Mouse (Mus musculus) liver, embryonic 13.5 days (tissue): ENCODE data around the gene Ndc1. TPM values are rescaled to one million over a fixed set of nuclear protein-coding genes. Genes with fewer than 3 reads are reported as not detected.

ENCODE experiments used
- ATAC-seq: fragments of 200-750 bp; cut with Nextera tagmentation; 2 replicates; pipeline ENCODE4 v1.8.0; 2017; ENCODE audit warnings: low read depth, mild to moderate bottlenecking, moderate number of reproducible peaks, moderate library complexity
- DNase-seq: peaks from one replicate; pipeline ENCODE4 v3.0.0; 2022
- H3K27ac ChIP-seq: fragments of 300-500 bp; sonication (generic); 2 replicates; pipeline ENCODE4 v1.5.1; 2015; ENCODE audit warnings: moderate library complexity, mild to moderate bottlenecking, inconsistent platforms
- H3K27me3 ChIP-seq: fragments of 300-500 bp; sonication (generic); 2 replicates; pipeline ENCODE4 v1.6.1; 2015; ENCODE audit warnings: mild to moderate bottlenecking, inconsistent platforms
- H3K36me3 ChIP-seq: fragments of 300-500 bp; sonication (generic); 2 replicates; pipeline ENCODE4 v1.6.1; 2015; ENCODE audit warnings: mild to moderate bottlenecking, inconsistent platforms
- H3K4me1 ChIP-seq: fragments of 300-500 bp; sonication (generic); replicated peaks from 2 replicates; pipeline ENCODE4 v1.6.1; 2015; ENCODE audit warnings: inconsistent platforms
- H3K4me2 ChIP-seq: fragments of 300-500 bp; sonication (generic); 2 replicates; pipeline ENCODE4 v1.6.1; 2015; ENCODE audit warnings: inconsistent platforms, mild to moderate bottlenecking, moderate library complexity
- H3K4me3 ChIP-seq: fragments of 300-500 bp; sonication (generic); replicated peaks from 2 replicates; pipeline ENCODE4 v1.5.1; 2015; ENCODE audit warnings: mild to moderate bottlenecking, inconsistent platforms
- H3K9ac ChIP-seq: fragments of 300-500 bp; sonication (generic); 2 replicates; pipeline ENCODE4 v1.6.1; 2015; ENCODE audit warnings: mild to moderate bottlenecking, inconsistent platforms
- H3K9me3 ChIP-seq: fragments of 300-500 bp; sonication (generic); replicated peaks from 2 replicates; pipeline ENCODE4 v1.6.1; 2016; ENCODE audit warnings: inconsistent platforms
- WGBS: fragments of 180-500 bp; shearing (Covaris S2); methylation state at CpG from one replicate; pipeline ENCODE4 v1.1.7; 2015; ENCODE audit not compliant: insufficient replicate concordance; 5-methylcytosine and 5-hydroxymethylcytosine counted together
- polyA plus RNA-seq: library from polyadenylated mRNA; unstranded; fragments of >200 nt; fragmentation: Nextera tagmentation; extraction: Ambion mirVana; gene quantifications from 2 replicates; pipeline ENCODE4 v1.2.1, GENCODE M21; 2015

The Ndc1 gene
- polyA plus RNA-seq, 1 experiment from 2014 or later, result 18.5 TPM

- 0 out of 2 replicates have a peak, but pooled peaks cover 2% of the 10 kb centered on the region for H3K27me3 ChIP-seq
- peak overlapping the region; percentile 69 for H3K4me2 ChIP-seq
- no peak overlapping the region; the same call in 1 of the 2 replicates for H3K27ac ChIP-seq
- WGBS, result 6% methylated on average over 14 of the region's 14 CpGs
- no peak for ATAC-seq
- H3K36me3 ChIP-seq, result peaks cover 19% of the 10 kb centered on the region
- peak; percentile 4 for DNase-seq
- peak overlapping the region; percentile 42 for H3K4me3 ChIP-seq
- peaks cover 15% of the 10 kb centered on the region for H3K4me1 ChIP-seq
- H3K9ac ChIP-seq, result 0 out of 2 replicates have a peak overlapping the region, but pooled peaks have one; percentile 46
- no peaks in the 10 kb centered on the region for H3K9me3 ChIP-seq
These were observed 54.1 kb downstream of the Ndc1 start for GRCm38 (mm10) chr4:107421711-107422110.

- Histone ChIP-seq H3K4me1 (peaks cover 15% of the 10 kb centered on the region), H3K36me3 (peaks cover 15% of the 10 kb centered on the region), H3K9me3 (no peaks in the 10 kb centered on the region), H3K27me3 (0 out of 2 replicates have a peak, but pooled peaks cover 2% of the 10 kb centered on the region), H3K27ac (no peak overlapping the region), H3K4me3 (peak overlapping the region; percentile 42), H3K9ac (no peak overlapping the region), H3K4me2 (peak overlapping the region; percentile 69)
- ATAC-seq, result no peak
- DNase-seq, result peak; percentile 4
- 23% methylated on average over 6 of the region's 6 CpGs for WGBS
These were observed 54.6 kb downstream of the Ndc1 start for GRCm38 (mm10) chr4:107422176-107422575.

- Histone ChIP-seq H3K9me3 (no peaks in the 10 kb centered on the region), H3K36me3 (no peaks in the 10 kb centered on the region), H3K4me3 (no peak overlapping the region), H3K4me2 (no peak overlapping the region), H3K4me1 (peaks cover 14% of the 10 kb centered on the region), H3K27me3 (peaks cover 10% of the 10 kb centered on the region; the same call in 1 of the 2 replicates), H3K9ac (no peak overlapping the region), H3K27ac (no peak overlapping the region)
- no peak for ATAC-seq
- no peak for DNase-seq
- WGBS, result 80% methylated on average over 12 of the region's 12 CpGs
These were observed 58.0 kb downstream of the Ndc1 start for GRCm38 (mm10) chr4:107425616-107426015.

- Histone ChIP-seq H3K9ac (no peak overlapping the region), H3K4me2 (no peak overlapping the region), H3K27me3 (peaks cover 17% of the 10 kb centered on the region; the same call in 1 of the 2 replicates), H3K36me3 (no peaks in the 10 kb centered on the region), H3K4me1 (peaks cover 5% of the 10 kb centered on the region), H3K9me3 (no peaks in the 10 kb centered on the region), H3K4me3 (no peak overlapping the region), H3K27ac (no peak overlapping the region)
- 68% methylated on average over 9 of the region's 9 CpGs for WGBS
- ATAC-seq (no peak), DNase-seq (no peak)
These were observed 59.0 kb downstream of the Ndc1 start for GRCm38 (mm10) chr4:107426631-107427030.

GRCm38 (mm10) chr4:107432717-107433116, 65.1 kb downstream of the Ndc1 start:
- DNase-seq (no peak), ATAC-seq (no peak)
- Histone ChIP-seq H3K36me3 (no peaks in the 10 kb centered on the region), H3K27me3 (peaks cover 72% of the 10 kb centered on the region), H3K4me3 (no peak overlapping the region), H3K27ac (no peak overlapping the region), H3K4me2 (no peak overlapping the region), H3K9me3 (no peaks in the 10 kb centered on the region), H3K4me1 (peaks cover 19% of the 10 kb centered on the region), H3K9ac (no peak overlapping the region)
- WGBS, result 75% methylated on average over 5 of the region's 5 CpGs

- WGBS, result 11% methylated on average over 15 of the region's 15 CpGs
- Histone ChIP-seq H3K36me3 (no peaks in the 10 kb centered on the region), H3K27me3 (peaks cover 85% of the 10 kb centered on the region), H3K9me3 (no peaks in the 10 kb centered on the region), H3K4me2 (peak overlapping the region; percentile 86), H3K4me3 (peak overlapping the region; percentile 62), H3K27ac (no peak overlapping the region), H3K4me1 (peaks cover 19% of the 10 kb centered on the region), H3K9ac (no peak overlapping the region)
- no peak for DNase-seq
- ATAC-seq, result no peak
These were observed 66.4 kb downstream of the Ndc1 start for GRCm38 (mm10) chr4:107433998-107434355.

- no peaks in the 10 kb centered on the region for H3K36me3 ChIP-seq
- no peaks in the 10 kb centered on the region for H3K9me3 ChIP-seq
- peaks cover 19% of the 10 kb centered on the region for H3K4me1 ChIP-seq
- ATAC-seq, result peak; percentile 86
- peaks cover 91% of the 10 kb centered on the region for H3K27me3 ChIP-seq
- H3K4me2 ChIP-seq, result peak within 1 kb of the TSS; percentile 86
- H3K4me3 ChIP-seq, result peak within 1 kb of the TSS; percentile 62
- no peak within 1 kb of the TSS for H3K27ac ChIP-seq
- H3K9ac ChIP-seq, result peak within 1 kb of the TSS; percentile 13; the same call in 1 of the 2 replicates
- WGBS, result under 1% methylated on average over 92 of the region's 112 CpGs
- DNase-seq, result peak; percentile 45
These were observed 67.0 kb downstream of the Ndc1 start, which contains the start of gene Glis1 for GRCm38 (mm10) chr4:107434356-107435237. Glis1 (plus strand) TSS chr4:107434591.

- Histone ChIP-seq H3K27me3 (peaks cover 87% of the 10 kb centered on the region), H3K9me3 (no peaks in the 10 kb centered on the region), H3K9ac (peak overlapping the region; percentile 13; the same call in 1 of the 2 replicates), H3K36me3 (no peaks in the 10 kb centered on the region), H3K27ac (no peak overlapping the region), H3K4me2 (peak overlapping the region; percentile 86), H3K4me3 (peak overlapping the region; percentile 62), H3K4me1 (peaks cover 19% of the 10 kb centered on the region)
- DNase-seq, result no peak
- no peak for ATAC-seq
- 2% methylated on average over 46 of the region's 47 CpGs for WGBS
These were observed 67.8 kb downstream of the Ndc1 start for GRCm38 (mm10) chr4:107435238-107435946.

- H3K9me3 ChIP-seq, result no peaks in the 10 kb centered on the region
- 77% methylated on average over 7 of the region's 7 CpGs for WGBS
- no peak overlapping the region for H3K4me2 ChIP-seq
- H3K27me3 ChIP-seq, result peaks cover 85% of the 10 kb centered on the region
- no peak for ATAC-seq
- no peak overlapping the region for H3K4me3 ChIP-seq
- H3K4me1 ChIP-seq, result peaks cover 30% of the 10 kb centered on the region
- no peak overlapping the region for H3K9ac ChIP-seq
- no peak overlapping the region for H3K27ac ChIP-seq
- H3K36me3 ChIP-seq, result no peaks in the 10 kb centered on the region
- no peak for DNase-seq
These were observed 68.9 kb downstream of the Ndc1 start for GRCm38 (mm10) chr4:107436476-107436875.

GRCm38 (mm10) chr4:107438741-107439140, 71.2 kb downstream of the Ndc1 start:
- ATAC-seq (no peak), DNase-seq (no peak)
- Histone ChIP-seq H3K4me1 (peaks cover 34% of the 10 kb centered on the region), H3K27ac (no peak overlapping the region), H3K9me3 (no peaks in the 10 kb centered on the region), H3K27me3 (peaks cover 85% of the 10 kb centered on the region), H3K4me2 (no peak overlapping the region), H3K4me3 (no peak overlapping the region), H3K36me3 (no peaks in the 10 kb centered on the region), H3K9ac (no peak overlapping the region)
- 82% methylated on average over 8 of the region's 8 CpGs for WGBS

GRCm38 (mm10) chr4:107440306-107440705, 72.7 kb downstream of the Ndc1 start:
- Histone ChIP-seq H3K4me3 (peak overlapping the region; percentile 45), H3K9me3 (0 out of 2 replicates have a peak, but pooled peaks cover 3% of the 10 kb centered on the region), H3K27me3 (peaks cover 76% of the 10 kb centered on the region), H3K4me1 (peaks cover 19% of the 10 kb centered on the region), H3K36me3 (no peaks in the 10 kb centered on the region), H3K9ac (peak overlapping the region; percentile 55), H3K27ac (no peak overlapping the region), H3K4me2 (peak overlapping the region; percentile 62)
- 16% methylated on average over 13 of the region's 13 CpGs for WGBS
- ATAC-seq, result no peak
- DNase-seq, result no peak
